Mouse (Mus musculus) adrenal gland, postnatal 4 days (tissue): ENCODE results near the gene Gars. TPM values are rescaled to one million over a fixed set of nuclear protein-coding genes. Genes with fewer than 3 reads are reported as not detected.

Experiments used
- DNase-seq, 2 experiments: peaks; one replicate each; pipeline ENCODE4 v3.0.0; 2021 to 2022; ENCODE audit warnings: low spot score in 2 of 2, mixed read lengths in 2 of 2
- total RNA-seq, 2 experiments: library from RNA; stranded (reverse); gene quantifications; 2 replicates each; pipeline ENCODE4 v1.2.3; 2021

The Gars gene
- total RNA-seq, 2 experiments from 2014 or later: 101 to 109 TPM

- DNase-seq: no peak
These were observed 53.6 kb downstream of the Gars start for GRCm38 (mm10) chr6:55091396-55091795.

- no peak for DNase-seq
These were observed 55.8 kb downstream of the Gars start for GRCm38 (mm10) chr6:55093431-55094146.

GRCm38 (mm10) chr6:55098030-55098429, 60.2 kb downstream of the Gars start:
- peak in 1 of 2 experiments; percentile 31 for DNase-seq

GRCm38 (mm10) chr6:55098603-55099002, 60.8 kb downstream of the Gars start:
- no peak for DNase-seq

- no peak for DNase-seq
These were observed 70.6 kb downstream of the Gars start for GRCm38 (mm10) chr6:55108358-55108757.

- DNase-seq: no peak
These were observed 79.7 kb downstream of the Gars start for GRCm38 (mm10) chr6:55117325-55118109.

GRCm38 (mm10) chr6:55123056-55123455, 85.2 kb downstream of the Gars start:
- no peak for DNase-seq

- no peak for DNase-seq
These were observed 88.8 kb downstream of the Gars start for GRCm38 (mm10) chr6:55126576-55126975.

- no peak for DNase-seq
These were observed 90.6 kb downstream of the Gars start for GRCm38 (mm10) chr6:55128391-55128790.

Other genes starting within 250 kb of the Gars start
- 10 to 100 TPM; 34.0 to 34.4 TPM for gene Znrf2, start 221.1 kb upstream of the Gars start, total RNA-seq
- gene Nod1, start 65.4 kb upstream of the Gars start, total RNA-seq: 1 to 10 TPM; 9.1 to 9.8 TPM
- gene Ggct, start 45.1 kb upstream of the Gars start, total RNA-seq: 10 to 100 TPM in 1 of 2 experiments, 1 to 10 TPM in 1; 7.1 to 13.2 TPM
- gene Crhr2, start 95.0 kb downstream of the Gars start, total RNA-seq: under 1 TPM in 1 of 2 experiments, not detected in 1; 0.25 TPM
- 1 to 10 TPM in 1 of 2 experiments, under 1 TPM in 1; 0.28 to 2.5 TPM for gene Inmt, start 137.0 kb downstream of the Gars start, total RNA-seq
- gene Mindy4, start 165.4 kb downstream of the Gars start, total RNA-seq: 1 to 10 TPM; 9.7 to 9.9 TPM